Mouse (Mus musculus) layer of hippocampus, postnatal 36 days (tissue): ENCODE data around the gene Dzip1. TPM values are rescaled to one million over a fixed set of nuclear protein-coding genes. Genes with fewer than 3 reads are reported as not detected.

Source experiments
- DNase-seq, 2 experiments: peaks; one replicate each; pipeline ENCODE4 v3.0.0; 2022
- total RNA-seq, 2 experiments: library from RNA; stranded (reverse); gene quantifications; 2 replicates each; pipeline ENCODE4 v1.2.3; 2021

Gene Dzip1
- total RNA-seq, result 100 to 1,000 TPM; 115 to 130 TPM

DNA sequence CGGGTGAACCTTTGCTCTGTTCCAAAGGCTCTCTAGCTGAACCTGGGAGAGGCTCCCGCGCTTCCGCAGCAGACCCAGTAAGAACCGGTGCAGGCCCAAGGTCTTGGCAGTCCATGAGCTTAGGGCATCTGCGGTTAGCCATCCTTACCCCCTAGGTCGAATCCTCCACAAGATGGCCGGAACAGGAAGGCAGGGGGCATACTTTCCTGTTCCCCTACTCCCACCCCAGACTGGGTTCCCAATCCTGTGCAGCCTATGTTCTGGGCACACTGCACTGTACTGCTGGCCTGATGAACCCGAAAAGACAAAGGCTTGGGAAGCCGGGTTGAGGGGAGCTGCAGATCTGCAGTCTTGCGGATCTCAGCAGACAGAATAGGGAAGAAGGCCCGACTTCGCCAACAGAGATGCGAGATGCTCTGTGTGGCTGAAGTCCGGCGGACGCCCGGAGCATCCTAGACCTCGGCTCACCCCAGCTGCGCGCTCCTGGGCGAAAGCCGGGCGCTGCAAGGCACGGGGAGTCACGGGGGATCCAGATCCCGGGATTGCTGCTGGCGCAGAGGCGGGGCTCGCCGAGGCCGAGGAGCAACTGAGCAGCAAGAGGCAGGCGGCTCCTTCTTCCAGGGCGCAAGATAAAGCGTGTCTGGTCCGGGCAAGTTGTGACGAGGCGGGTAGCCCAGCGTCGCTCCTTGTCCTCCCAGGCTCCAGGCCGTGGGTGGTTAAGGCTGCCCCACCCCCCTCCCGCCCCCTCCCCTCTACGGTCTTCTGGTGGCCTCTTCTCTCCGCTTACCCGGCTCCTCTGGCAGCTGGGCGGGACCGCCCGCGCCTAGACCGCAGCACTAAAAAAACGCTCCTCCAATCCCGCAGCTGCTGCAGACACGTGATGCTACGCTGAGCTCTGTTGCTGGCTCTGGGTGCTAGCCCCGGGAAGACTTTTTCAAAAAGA lies at the start of gene Dzip1:
Gene Dzip1, minus strand, starts transcription at position 788 of the 943 bp plus-strand sequence.
- peak; percentile 70 to 77 for DNase-seq

DNA sequence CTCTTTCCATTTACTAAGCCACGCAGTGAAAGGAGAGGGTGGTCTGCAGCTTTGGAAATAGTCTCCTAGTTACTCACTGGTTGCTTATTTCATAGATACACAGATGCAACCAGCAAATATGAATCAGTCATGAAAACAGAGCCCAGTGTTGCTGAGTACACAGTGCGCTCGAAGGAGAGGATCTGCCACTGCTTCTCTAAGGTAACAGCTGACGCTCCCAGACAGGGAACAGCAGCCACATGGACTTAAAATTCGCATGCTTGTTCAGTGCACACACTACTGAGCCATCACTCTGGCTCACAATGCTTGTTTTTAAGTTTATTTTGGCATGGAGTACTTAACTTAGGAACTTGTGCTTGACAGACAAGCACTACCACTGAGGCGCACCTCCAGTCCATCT lies 47.0 kb upstream of the Dzip1 start:
- DNase-seq, result peak in 1 of 2 experiments; percentile 39

- DNase-seq, result no peak
Observed at GRCm38 (mm10) chr14:118967646-118968045, 42.4 kb upstream of the Dzip1 start.

DNA sequence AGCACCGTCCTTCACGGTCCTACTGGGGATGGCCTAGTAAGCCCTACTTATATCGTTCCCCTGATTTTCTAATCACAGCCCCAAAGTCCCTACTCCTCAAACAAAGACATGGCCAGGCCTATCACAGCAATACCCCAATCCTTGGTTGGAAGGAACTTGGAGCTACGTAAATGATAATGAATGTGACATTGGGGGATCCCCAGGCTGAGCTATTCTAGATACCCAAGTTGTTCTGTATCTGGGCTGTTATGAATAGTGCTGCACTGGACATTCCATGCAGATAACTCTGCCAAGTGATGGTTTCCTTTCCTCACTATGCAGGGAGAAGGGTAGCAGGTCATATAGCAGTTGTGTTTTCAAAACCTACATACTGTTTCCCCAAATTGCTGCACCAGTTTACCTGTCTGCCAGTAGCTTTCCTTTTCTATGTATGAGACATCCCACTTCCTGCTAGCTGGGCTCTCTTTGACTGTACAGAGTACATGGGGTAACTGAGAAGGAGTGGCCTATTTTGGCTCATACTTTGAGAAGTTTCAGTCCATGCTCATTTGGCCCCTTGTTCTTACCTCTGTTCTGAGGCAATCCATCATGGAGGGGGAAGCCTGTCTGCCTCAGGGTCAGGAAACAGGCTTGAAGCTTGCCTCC lies 40.2 kb upstream of the Dzip1 start:
- DNase-seq, result no peak

GRCm38 (mm10) chr14:118958010-118958409 lies 32.8 kb upstream of the Dzip1 start:
- DNase-seq, result no peak

GRCm38 (mm10) chr14:118951912-118952583 lies 26.8 kb upstream of the Dzip1 start:
- peak; percentile 32 to 36 for DNase-seq

DNA sequence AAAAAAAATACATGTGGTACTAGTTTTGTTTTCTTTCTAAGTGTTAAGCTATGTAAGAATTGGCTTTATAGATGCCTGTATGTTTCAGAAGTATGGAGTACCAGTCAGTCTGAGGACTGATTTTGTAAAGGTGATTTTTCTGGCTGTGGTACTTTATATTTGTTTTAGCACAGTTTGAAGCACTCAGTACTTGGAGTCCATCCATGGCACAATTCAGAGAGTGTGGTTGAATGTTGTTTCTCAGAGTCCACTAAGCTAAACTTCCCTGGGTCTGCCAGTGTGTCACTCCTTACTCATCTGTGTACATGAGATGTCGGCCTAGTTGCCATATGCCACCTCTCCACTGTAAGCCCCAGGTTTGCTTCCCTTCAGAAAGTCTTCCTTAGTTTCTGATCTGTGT lies 23.6 kb upstream of the Dzip1 start:
- no peak for DNase-seq

- DNase-seq, result no peak
Observed at GRCm38 (mm10) chr14:118944702-118945101, 19.4 kb upstream of the Dzip1 start.

DNA sequence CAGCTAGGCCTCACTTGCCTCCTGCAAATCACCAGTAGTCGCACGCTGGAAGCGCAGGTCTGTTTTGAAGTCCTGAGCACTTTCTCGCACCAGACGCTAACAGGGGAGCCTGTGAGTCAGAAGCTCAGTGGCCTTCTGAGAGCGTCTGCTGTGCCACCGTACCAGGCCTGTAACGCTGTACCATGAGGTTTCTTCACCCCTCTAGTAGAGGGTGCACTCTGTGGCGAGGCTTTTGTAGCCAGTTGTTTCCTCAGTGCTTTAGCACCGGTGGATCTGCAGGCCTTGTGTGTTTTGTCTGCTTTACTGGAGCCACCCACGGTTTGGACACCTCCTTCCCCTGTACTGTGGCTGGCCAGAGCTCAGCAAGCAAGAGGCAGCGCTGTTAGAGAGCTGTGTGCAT lies 16.8 kb upstream of the Dzip1 start:
- DNase-seq, result no peak

DNA sequence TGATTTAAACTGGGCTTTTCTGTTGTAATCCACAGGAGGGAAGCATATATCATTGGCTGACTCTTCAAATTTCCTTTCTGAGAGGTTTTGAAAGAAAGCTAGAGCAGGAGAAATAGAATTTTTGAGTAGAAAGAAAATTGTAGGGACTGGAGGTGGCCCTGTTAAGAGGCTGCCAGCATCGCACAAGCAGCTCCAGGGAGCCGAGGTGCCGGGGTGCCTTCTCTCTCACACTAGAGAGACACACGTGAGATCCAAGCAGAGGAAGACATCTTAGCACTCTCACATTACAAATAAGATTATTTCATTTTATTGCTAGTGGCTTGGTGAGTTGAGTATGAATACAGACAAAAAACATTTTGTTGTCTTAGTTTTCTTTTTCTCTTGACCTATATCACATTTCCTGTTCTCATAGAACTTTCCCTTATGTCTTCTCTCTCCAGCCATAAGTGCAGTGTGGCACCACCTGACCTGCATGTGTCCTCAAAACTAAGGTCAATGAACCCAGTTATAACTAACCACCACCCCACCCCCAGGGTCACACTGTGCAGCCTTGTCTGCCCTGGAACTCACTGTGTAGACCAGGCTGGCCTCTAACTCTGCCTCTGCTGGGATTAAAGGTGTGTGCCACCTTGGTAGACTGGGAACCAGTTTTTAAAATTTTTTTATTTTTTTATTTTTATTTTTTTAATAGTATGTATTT lies 15.7 kb upstream of the Dzip1 start:
- DNase-seq, result no peak

DNA sequence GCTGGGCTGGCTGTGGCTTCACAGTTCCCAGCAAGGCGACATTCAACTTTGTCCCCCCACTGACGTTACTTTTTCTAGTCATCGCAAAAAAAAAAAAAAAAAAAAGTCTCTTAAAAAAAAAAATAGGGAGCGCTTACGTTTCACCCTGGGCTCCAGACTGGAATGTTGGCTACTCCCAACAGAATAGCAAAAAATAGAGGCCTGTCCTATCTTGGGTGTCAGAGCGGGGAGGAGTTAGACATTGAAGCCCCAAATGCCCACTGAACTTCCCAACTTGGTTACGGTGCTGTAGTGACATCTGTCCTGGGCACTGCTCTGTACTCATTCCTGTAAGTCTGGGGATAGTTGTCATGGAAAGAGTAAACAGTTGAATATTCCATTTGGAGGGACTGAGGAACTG lies 13.3 kb upstream of the Dzip1 start:
- no peak for DNase-seq

DNA sequence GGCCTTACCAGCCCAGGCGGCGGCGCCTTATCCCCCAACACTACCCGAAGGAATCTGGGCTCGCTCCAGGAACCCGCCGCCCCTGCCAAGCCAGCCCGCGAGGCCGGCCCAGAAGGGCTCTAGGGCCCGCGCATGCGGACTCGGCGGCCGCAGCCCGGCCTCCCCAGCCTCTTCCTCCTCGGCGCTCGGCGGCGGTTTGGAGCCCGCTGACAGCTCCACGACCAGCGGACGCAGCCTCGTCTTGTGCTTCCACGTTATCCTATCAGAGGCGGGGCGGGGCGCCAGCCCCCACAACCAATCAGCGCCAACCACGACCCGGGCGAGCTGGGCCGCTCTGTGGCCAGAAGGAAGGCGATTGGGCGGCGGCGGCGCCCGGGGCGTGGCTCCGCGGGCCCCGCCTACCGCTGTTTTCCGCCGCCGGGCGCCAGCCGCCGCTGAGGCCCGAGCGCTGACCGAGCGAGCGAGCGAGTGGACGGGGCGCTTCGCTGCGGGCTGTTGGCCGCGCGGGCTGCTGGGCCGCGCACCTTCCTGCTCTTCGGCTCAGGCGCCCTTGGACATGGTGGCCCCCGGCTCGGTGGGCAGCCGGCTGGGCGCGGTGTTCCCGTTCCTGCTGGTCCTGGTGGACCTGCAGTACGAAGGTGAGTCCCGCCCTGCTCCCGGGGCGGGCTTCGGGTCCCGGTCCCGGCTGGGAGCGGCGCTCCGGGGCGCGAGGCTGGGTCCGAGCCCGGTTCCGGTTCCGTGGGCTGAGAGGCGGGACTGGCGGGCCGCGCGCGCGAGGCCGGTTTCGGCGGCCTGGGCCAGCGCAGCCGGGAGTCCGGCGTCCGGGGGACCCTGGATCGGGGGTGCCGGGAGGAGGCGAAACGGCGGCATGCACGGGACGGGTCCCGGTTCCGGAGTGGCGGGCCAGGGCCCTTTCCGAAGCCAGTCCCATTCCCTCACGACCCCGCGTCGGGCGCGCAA lies 12.6 kb upstream of the Dzip1 start, which contains the start of gene Dnajc3:
Gene Dnajc3, plus strand, starts transcription at position 444 of the 960 bp plus-strand sequence.
- peak; percentile 100 for DNase-seq

DNA sequence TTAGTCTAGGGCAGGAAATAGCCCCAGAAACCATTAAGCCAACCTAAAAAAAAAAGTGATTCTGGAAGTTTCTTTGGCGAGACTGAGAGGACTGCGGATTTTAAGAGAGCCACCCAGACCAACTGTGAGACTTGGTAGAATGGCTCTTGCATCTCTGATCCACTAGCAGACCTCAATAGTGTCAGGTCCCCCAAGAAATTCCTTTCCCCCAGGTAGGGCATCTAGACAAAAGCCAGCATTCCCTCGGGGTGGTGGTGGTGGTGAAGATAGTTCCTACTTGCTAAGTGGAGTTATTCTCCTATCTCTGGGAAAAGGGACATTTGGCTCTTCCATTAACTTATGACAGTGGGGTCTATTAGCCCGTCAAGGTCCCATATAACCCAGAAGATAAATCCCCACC lies 11.7 kb upstream of the Dzip1 start:
- DNase-seq, result no peak

DNA sequence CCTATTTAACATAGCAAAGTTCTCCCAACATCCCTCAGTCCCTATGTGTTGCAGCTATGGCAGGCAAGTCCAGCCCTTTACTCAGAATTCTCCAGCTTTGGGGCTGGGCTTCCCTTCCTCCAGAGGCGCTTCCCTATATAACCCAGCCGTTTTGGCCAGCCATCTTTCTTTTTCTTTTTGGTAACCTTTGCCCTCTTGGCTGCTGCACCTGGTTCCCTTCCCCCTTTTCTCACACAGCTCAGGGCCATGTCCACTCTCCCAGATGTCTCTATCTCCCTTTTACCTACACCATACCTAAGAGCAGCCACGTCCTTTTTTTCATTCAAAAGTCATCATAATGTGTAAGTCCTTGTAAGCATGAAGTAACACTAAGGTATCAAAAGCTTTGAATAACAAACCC lies 11.0 kb upstream of the Dzip1 start:
- no peak for DNase-seq

- no peak for DNase-seq
Observed at GRCm38 (mm10) chr14:118934686-118935085, 9.4 kb upstream of the Dzip1 start.

DNA sequence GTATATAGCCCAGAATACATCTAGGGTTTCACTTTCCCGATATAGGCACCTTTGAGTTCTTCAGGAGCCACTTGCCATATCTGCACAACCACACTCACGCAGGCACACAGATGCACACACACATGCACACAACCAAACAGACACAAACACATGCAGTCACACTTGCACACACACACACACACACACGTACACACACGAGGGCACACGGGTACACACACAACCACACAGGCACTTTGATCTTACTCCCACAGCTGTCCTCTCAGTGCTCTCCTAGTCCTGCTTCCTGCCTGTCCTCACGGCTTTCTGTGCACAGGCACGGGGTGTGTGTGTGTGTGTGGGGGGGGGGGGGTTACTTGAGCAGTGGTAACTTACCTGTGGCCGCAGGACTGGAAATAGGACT lies 7.7 kb upstream of the Dzip1 start:
- no peak for DNase-seq

GRCm38 (mm10) chr14:118931181-118931580 lies 5.9 kb upstream of the Dzip1 start:
- no peak for DNase-seq

GRCm38 (mm10) chr14:118930777-118931176 lies 5.5 kb upstream of the Dzip1 start:
- no peak for DNase-seq

DNA sequence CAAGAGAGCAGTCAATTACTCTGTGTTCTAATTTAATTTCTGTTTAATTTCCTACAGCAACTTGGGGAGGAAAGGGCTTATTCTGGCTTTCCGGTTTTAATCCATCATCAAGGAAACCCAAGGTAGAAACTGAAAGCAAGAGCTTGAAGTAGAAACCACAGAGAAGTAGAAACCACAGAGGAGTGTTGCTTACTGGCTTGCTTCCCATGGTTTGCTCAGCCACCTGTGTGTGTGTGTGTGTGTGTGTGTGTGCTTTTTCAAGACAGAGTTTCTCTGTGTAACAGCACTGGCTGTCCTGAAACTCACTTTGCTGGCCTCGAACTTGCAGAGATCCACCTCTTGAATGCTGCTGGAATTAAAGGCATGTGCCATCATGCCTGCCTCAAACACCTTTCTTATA lies 4.5 kb upstream of the Dzip1 start:
- no peak for DNase-seq

DNA sequence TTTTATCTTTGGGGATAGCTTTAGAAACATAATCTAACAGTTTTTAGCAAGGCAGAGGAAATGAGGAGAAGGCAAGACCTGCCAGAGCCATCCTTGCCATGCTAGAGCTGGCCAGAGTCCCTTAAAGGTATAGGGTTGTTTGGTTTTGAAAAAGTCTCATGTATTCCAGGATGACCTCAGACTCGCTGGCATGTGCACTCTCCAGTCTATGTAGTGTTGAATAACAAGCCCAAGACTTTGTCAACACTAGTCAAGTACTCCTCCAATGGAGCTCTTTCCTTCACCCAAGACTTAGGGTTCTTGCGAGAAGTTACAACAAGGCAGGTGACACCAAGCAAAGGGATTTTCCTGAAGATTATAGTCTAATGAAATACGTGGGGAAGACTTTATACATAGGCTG lies 3.3 kb upstream of the Dzip1 start:
- no peak for DNase-seq

DNA sequence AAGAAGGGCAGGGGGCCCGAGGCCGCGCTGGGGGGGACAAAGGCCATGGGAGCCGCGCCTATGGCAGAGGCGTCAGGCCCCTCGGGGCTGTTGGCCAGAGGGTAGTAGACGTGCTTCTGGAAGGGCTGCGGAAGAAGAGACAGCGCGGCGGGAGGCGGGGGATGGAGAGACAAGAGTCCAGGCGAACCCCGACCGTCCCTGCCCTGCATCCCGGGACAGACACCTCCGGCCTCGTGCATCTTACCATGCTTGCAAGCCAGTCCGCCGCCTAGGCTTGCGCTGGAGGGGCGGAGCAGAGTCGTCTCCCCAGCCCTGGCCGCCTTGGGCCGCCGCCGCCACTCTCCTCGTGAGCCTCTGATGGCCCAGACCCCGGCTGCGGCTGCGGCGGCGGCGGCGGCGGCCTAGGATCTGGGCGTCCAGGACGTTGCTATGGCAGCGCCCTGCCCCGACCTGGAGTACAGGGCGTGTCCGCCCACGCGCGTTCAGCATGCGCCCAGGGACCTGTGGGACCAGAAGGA lies 2.5 kb downstream of the Dzip1 start:
- DNase-seq, result peak in 1 of 2 experiments; percentile 33
